Mouse (Mus musculus) heart, embryonic 11.5 days (tissue): ENCODE measurements around the gene Dazap1. TPM values are rescaled to one million over a fixed set of nuclear protein-coding genes. Genes with fewer than 3 reads are reported as not detected.
"Not testable (repeated sequence)": the region's sequence is repeated elsewhere in the genome, so short reads cannot be mapped to it uniquely, and the experiment has no call there.

Experiments used
- ATAC-seq: fragments of 200-750 bp; cut with Nextera tagmentation; replicated peaks from 2 replicates; pipeline ENCODE4 v1.8.0; 2017; ENCODE audit warnings: moderate library complexity; ENCODE audit not compliant: insufficient number of reproducible peaks, low FRiP score, low TSS enrichment
- H3K27ac ChIP-seq: fragments of 300-500 bp; sonication (generic); 2 replicates; pipeline ENCODE4 v1.5.1; 2014; ENCODE audit warnings: mild to moderate bottlenecking, low read depth, low read length
- H3K27me3 ChIP-seq: fragments of 300-500 bp; sonication (generic); 2 replicates; pipeline ENCODE4 v1.6.1; 2014; ENCODE audit warnings: mild to moderate bottlenecking, low read length, mixed read lengths; ENCODE audit not compliant: control insufficient read depth, insufficient read depth
- H3K36me3 ChIP-seq: fragments of 300-500 bp; sonication (generic); 2 replicates; pipeline ENCODE4 v1.6.1; 2014; ENCODE audit warnings: mild to moderate bottlenecking, low read length, moderate library complexity, mixed read lengths; ENCODE audit not compliant: control insufficient read depth, insufficient read depth
- H3K4me1 ChIP-seq: fragments of 300-500 bp; sonication (generic); 2 replicates; pipeline ENCODE4 v1.6.1; 2014; ENCODE audit warnings: low read length; ENCODE audit not compliant: control insufficient read depth, insufficient read depth
- H3K4me2 ChIP-seq: fragments of 300-500 bp; sonication (generic); 2 replicates; pipeline ENCODE4 v1.6.1; 2014; ENCODE audit warnings: mild to moderate bottlenecking, moderate library complexity
- H3K4me3 ChIP-seq: fragments of 300-500 bp; sonication (generic); 2 replicates; pipeline ENCODE4 v1.5.1; 2014; ENCODE audit warnings: low read depth, low read length
- H3K9ac ChIP-seq: fragments of 300-500 bp; sonication (generic); 2 replicates; pipeline ENCODE4 v1.6.1; 2014; ENCODE audit warnings: mild to moderate bottlenecking, low read depth, low read length, moderate library complexity
- H3K9me3 ChIP-seq: fragments of 300-500 bp; sonication (generic); replicated peaks from 2 replicates; pipeline ENCODE4 v1.6.1; 2016; ENCODE audit warnings: low read length; ENCODE audit not compliant: control insufficient read depth
- WGBS: fragments of 180-500 bp; shearing (Covaris S2); extraction: QIAGEN DNeasy Blood & Tissue Kit; methylation state at CpG from one replicate; pipeline ENCODE4 v1.1.7; 2014; ENCODE audit not compliant: insufficient replicate concordance; 5-methylcytosine and 5-hydroxymethylcytosine counted together
- polyA plus RNA-seq: library from polyadenylated mRNA; unstranded; fragments of >200 nt; fragmentation: Nextera tagmentation; extraction: Ambion mirVana; gene quantifications from 2 replicates; pipeline ENCODE4 v1.2.1, GENCODE M21; 2014

The Dazap1 gene
- 28.4 and 29.9 TPM in 2 replicates for polyA plus RNA-seq

GRCm38 (mm10) chr10:80260642-80261584 is at the start of gene Dazap1, which contains the start of gene Gamt:
Gene Dazap1, plus strand, starts transcription at chr10:80261486.
Gene Gamt, minus strand, starts transcription at chr10:80261012.
- no peaks in the 10 kb centered on the region for H3K27me3 ChIP-seq
- peak within 1 kb of the TSS; percentile 98 for H3K27ac ChIP-seq
- peaks cover 19% of the 10 kb centered on the region for H3K36me3 ChIP-seq
- H3K9me3 ChIP-seq = no peaks in the 10 kb centered on the region
- peak within 1 kb of the TSS; percentile 95 for H3K4me2 ChIP-seq
- peak; percentile 84 for ATAC-seq
- WGBS = under 1% methylated on average over 48 of the region's 49 CpGs
- H3K4me3 ChIP-seq = peak within 1 kb of the TSS; percentile 58
- H3K9ac ChIP-seq = peak within 1 kb of the TSS; percentile 79
- H3K4me1 ChIP-seq = peaks cover 29% of the 10 kb centered on the region

GRCm38 (mm10) chr10:80211547-80212103 is 49.7 kb upstream of the Dazap1 start:
- 62% methylated on average over 7 of the region's 7 CpGs for WGBS
- not testable (repeated sequence) for H3K36me3 ChIP-seq, H3K4me3 ChIP-seq, H3K27ac ChIP-seq, H3K4me1 ChIP-seq, H3K27me3 ChIP-seq, H3K4me2 ChIP-seq, ATAC-seq, H3K9ac ChIP-seq, H3K9me3 ChIP-seq

GRCm38 (mm10) chr10:80215048-80215772 is 46.1 kb upstream of the Dazap1 start:
- ATAC-seq = no peak
- no peak overlapping the region for H3K4me2 ChIP-seq
- H3K9ac ChIP-seq = no peak overlapping the region
- no peaks in the 10 kb centered on the region for H3K4me1 ChIP-seq
- H3K27me3 ChIP-seq = no peaks in the 10 kb centered on the region
- H3K4me3 ChIP-seq = no peak overlapping the region
- WGBS = 29% methylated on average over 16 of the region's 16 CpGs
- H3K9me3 ChIP-seq = no peaks in the 10 kb centered on the region
- no peaks in the 10 kb centered on the region for H3K36me3 ChIP-seq
- H3K27ac ChIP-seq = no peak overlapping the region

- H3K27ac ChIP-seq = no peak overlapping the region
Observed at GRCm38 (mm10) chr10:80220676-80221075, 40.6 kb upstream of the Dazap1 start.

GRCm38 (mm10) chr10:80223137-80223536 is 38.1 kb upstream of the Dazap1 start:
- H3K4me1 ChIP-seq = peaks cover 16% of the 10 kb centered on the region
- 78% methylated on average over 2 of the region's 2 CpGs for WGBS
- H3K4me2 ChIP-seq, H3K9ac ChIP-seq, H3K27ac ChIP-seq, H3K27me3 ChIP-seq, H3K4me3 ChIP-seq, H3K9me3 ChIP-seq, H3K36me3 ChIP-seq, ATAC-seq: not testable (repeated sequence)

More at GRCm38 (mm10) chr10:80220676-80221075, 40.6 kb upstream of the Dazap1 start:
- no peak overlapping the region for H3K4me3 ChIP-seq
- peaks cover 5% of the 10 kb centered on the region for H3K4me1 ChIP-seq
- WGBS = 29% methylated on average over 9 of the region's 9 CpGs
- ATAC-seq = no peak
- H3K9me3 ChIP-seq = no peaks in the 10 kb centered on the region
- no peak overlapping the region for H3K4me2 ChIP-seq
- H3K36me3 ChIP-seq = no peaks in the 10 kb centered on the region
- H3K9ac ChIP-seq = no peak overlapping the region
- no peaks in the 10 kb centered on the region for H3K27me3 ChIP-seq

GRCm38 (mm10) chr10:80226071-80226415 is 35.2 kb upstream of the Dazap1 start:
- peak overlapping the region; percentile 82 for H3K27ac ChIP-seq
- H3K4me3 ChIP-seq = peak overlapping the region; percentile 93
- no peaks in the 10 kb centered on the region for H3K27me3 ChIP-seq
- H3K4me2 ChIP-seq = peak overlapping the region; percentile 80
- H3K9me3 ChIP-seq = no peaks in the 10 kb centered on the region
- WGBS = under 1% methylated on average over 14 of the region's 14 CpGs
- peaks cover 18% of the 10 kb centered on the region for H3K4me1 ChIP-seq
- ATAC-seq = 0 out of 2 replicates have a peak, but pooled peaks have one; percentile 1
- H3K36me3 ChIP-seq = peaks cover 8% of the 10 kb centered on the region; the same call in 1 of the 2 replicates
- H3K9ac ChIP-seq = peak overlapping the region; percentile 60

GRCm38 (mm10) chr10:80226416-80227165 is 34.7 kb upstream of the Dazap1 start, which contains the start of gene Mum1:
Gene Mum1, plus strand, starts transcription at chr10:80226434.
- peak within 1 kb of the TSS; percentile 93 for H3K4me3 ChIP-seq
- no peaks in the 10 kb centered on the region for H3K9me3 ChIP-seq
- H3K4me1 ChIP-seq = peaks cover 15% of the 10 kb centered on the region
- peak within 1 kb of the TSS; percentile 80 for H3K4me2 ChIP-seq
- under 1% methylated on average over 56 of the region's 75 CpGs for WGBS
- H3K9ac ChIP-seq = peak within 1 kb of the TSS; percentile 93
- peak within 1 kb of the TSS; percentile 97 for H3K27ac ChIP-seq
- H3K27me3 ChIP-seq = no peaks in the 10 kb centered on the region
- peak; percentile 100 for ATAC-seq
- H3K36me3 ChIP-seq = peaks cover 8% of the 10 kb centered on the region; the same call in 1 of the 2 replicates

GRCm38 (mm10) chr10:80227166-80227539 is 34.1 kb upstream of the Dazap1 start:
- H3K4me2 ChIP-seq = peak overlapping the region; percentile 80
- H3K9ac ChIP-seq = peak overlapping the region; percentile 93
- H3K27ac ChIP-seq = peak overlapping the region; percentile 97
- ATAC-seq = no peak
- peak overlapping the region; percentile 93 for H3K4me3 ChIP-seq
- no peaks in the 10 kb centered on the region for H3K27me3 ChIP-seq
- no peaks in the 10 kb centered on the region for H3K9me3 ChIP-seq
- peaks cover 13% of the 10 kb centered on the region for H3K4me1 ChIP-seq
- WGBS = 10% methylated on average over 10 of the region's 10 CpGs
- peaks cover 10% of the 10 kb centered on the region; the same call in 1 of the 2 replicates for H3K36me3 ChIP-seq
